Mouse (Mus musculus): ENCODE data around the gene Fam162a.

DNA sequence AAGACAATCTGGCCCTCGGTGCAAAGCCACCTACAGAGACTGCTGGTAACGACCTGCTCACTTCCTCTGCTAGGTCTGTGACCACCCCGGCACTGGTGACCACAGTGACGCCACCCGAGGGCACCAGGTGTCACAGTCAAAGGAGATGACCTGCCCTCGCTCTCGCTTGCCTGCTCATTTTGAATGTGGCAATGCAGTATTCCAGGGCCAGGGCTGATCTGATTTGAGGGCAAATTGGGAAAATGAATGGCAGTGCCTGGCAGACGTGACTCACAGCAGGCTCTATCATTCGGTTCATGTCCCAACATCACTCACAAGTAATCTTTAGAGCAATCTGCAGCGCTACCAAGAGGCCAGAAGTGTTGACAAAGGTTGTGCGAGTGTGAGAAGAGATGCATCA lies 15.0 kb downstream of the Fam162a start:
- TF ChIP-seq CTCF (IDR thresholded peaks at IDR 0.05; ENCODE audit: control insufficient read depth, insufficient read depth, low read length) (no peak), POLR2A (IDR thresholded peaks at IDR 0.05; ENCODE audit: borderline replicate concordance, control insufficient read depth, low read depth, low read length) (no peak)

Measured in bone marrow, adult 2 months (tissue).